Mouse (Mus musculus): ENCODE measurements around the gene Rps6kl1. TPM values are rescaled to one million over a fixed set of nuclear protein-coding genes. Genes with fewer than 3 reads are reported as not detected.
A peak's percentile ranks its signal among the peaks of the same experiment; 100 is the strongest.

Rps6kl1 gene
- polyA plus RNA-seq, 1 experiment from 2014 or later, result 0.69 TPM

GRCm38 (mm10) chr12:85136627-85137026 is 14.4 kb downstream of the Rps6kl1 start:
- no peak overlapping the region for H3K27ac ChIP-seq (replicated peaks)
- H3K36me3 ChIP-seq, result peaks cover 33% of the 10 kb centered on the region
- peaks cover 12% of the 10 kb centered on the region; the same call in 1 of the 2 replicates for H3K4me1 ChIP-seq
- peaks cover 5% of the 10 kb centered on the region for H3K27me3 ChIP-seq
- H3K4me2 ChIP-seq (replicated peaks), result no peak overlapping the region
- no peaks in the 10 kb centered on the region for H3K9me3 ChIP-seq (replicated peaks)
- no peak overlapping the region for H3K9ac ChIP-seq
- no peak for ATAC-seq (ENCODE audit: insufficient number of reproducible peaks, low FRiP score, low TSS enrichment, low read depth)
- 67% methylated on average over 4 of the region's 4 CpGs for WGBS
- no peak overlapping the region for H3K4me3 ChIP-seq (replicated peaks)

GRCm38 (mm10) chr12:85135513-85136470 is 15.3 kb downstream of the Rps6kl1 start:
- WGBS, result 74% methylated on average over 19 of the region's 19 CpGs
- H3K27ac ChIP-seq (replicated peaks), result 0 out of 2 replicates have a peak overlapping the region, but pooled peaks have one; percentile 9
- peak; percentile 48; the same call in 1 of the 2 replicates for ATAC-seq (ENCODE audit: insufficient number of reproducible peaks, low FRiP score, low TSS enrichment, low read depth)
- H3K9me3 ChIP-seq (replicated peaks), result no peaks in the 10 kb centered on the region
- no peak overlapping the region for H3K9ac ChIP-seq
- H3K27me3 ChIP-seq, result peaks cover 5% of the 10 kb centered on the region
- H3K4me3 ChIP-seq (replicated peaks), result no peak overlapping the region
- peaks cover 12% of the 10 kb centered on the region; the same call in 1 of the 2 replicates for H3K4me1 ChIP-seq
- H3K4me2 ChIP-seq (replicated peaks), result no peak overlapping the region
- peaks cover 40% of the 10 kb centered on the region for H3K36me3 ChIP-seq

GRCm38 (mm10) chr12:85134043-85134794 is 16.8 kb downstream of the Rps6kl1 start:
- peaks cover 9% of the 10 kb centered on the region; the same call in 1 of the 2 replicates for H3K4me1 ChIP-seq
- no peak overlapping the region for H3K27ac ChIP-seq (replicated peaks)
- H3K9me3 ChIP-seq (replicated peaks), result no peaks in the 10 kb centered on the region
- WGBS, result 78% methylated on average over 8 of the region's 8 CpGs
- peaks cover 3% of the 10 kb centered on the region for H3K27me3 ChIP-seq
- no peak overlapping the region for H3K4me2 ChIP-seq (replicated peaks)
- no peak for ATAC-seq (ENCODE audit: insufficient number of reproducible peaks, low FRiP score, low TSS enrichment, low read depth)
- no peak overlapping the region for H3K9ac ChIP-seq
- peaks cover 56% of the 10 kb centered on the region for H3K36me3 ChIP-seq
- no peak overlapping the region for H3K4me3 ChIP-seq (replicated peaks)

GRCm38 (mm10) chr12:85131361-85131760 is 19.7 kb downstream of the Rps6kl1 start:
- Histone ChIP-seq H3K4me3 (replicated peaks) (no peak overlapping the region), H3K27me3 (no peaks in the 10 kb centered on the region), H3K9ac (no peak overlapping the region), H3K4me1 (peaks cover 13% of the 10 kb centered on the region), H3K9me3 (replicated peaks) (no peaks in the 10 kb centered on the region), H3K36me3 (peaks cover 72% of the 10 kb centered on the region), H3K27ac (replicated peaks) (no peak overlapping the region), H3K4me2 (replicated peaks) (no peak overlapping the region)
- WGBS, result 88% methylated on average over 6 of the region's 6 CpGs
- ATAC-seq (ENCODE audit: insufficient number of reproducible peaks, low FRiP score, low TSS enrichment, low read depth), result no peak

GRCm38 (mm10) chr12:85129426-85129978 is 21.6 kb downstream of the Rps6kl1 start:
- H3K9me3 ChIP-seq (replicated peaks), result no peaks in the 10 kb centered on the region
- WGBS, result 94% methylated on average over 9 of the region's 9 CpGs
- no peak overlapping the region for H3K4me3 ChIP-seq (replicated peaks)
- H3K36me3 ChIP-seq, result peaks cover 74% of the 10 kb centered on the region
- no peak overlapping the region for H3K27ac ChIP-seq (replicated peaks)
- H3K4me2 ChIP-seq (replicated peaks), result no peak overlapping the region
- ATAC-seq (ENCODE audit: insufficient number of reproducible peaks, low FRiP score, low TSS enrichment, low read depth), result no peak
- H3K9ac ChIP-seq, result no peak overlapping the region
- H3K27me3 ChIP-seq, result no peaks in the 10 kb centered on the region
- peaks cover 11% of the 10 kb centered on the region; the same call in 1 of the 2 replicates for H3K4me1 ChIP-seq

GRCm38 (mm10) chr12:85126986-85127603 is 24.0 kb downstream of the Rps6kl1 start:
- Histone ChIP-seq H3K36me3 (peaks cover 74% of the 10 kb centered on the region), H3K4me2 (replicated peaks) (no peak overlapping the region), H3K4me3 (replicated peaks) (no peak overlapping the region), H3K27me3 (no peaks in the 10 kb centered on the region), H3K4me1 (peaks cover 11% of the 10 kb centered on the region; the same call in 1 of the 2 replicates), H3K27ac (replicated peaks) (0 out of 2 replicates have a peak overlapping the region, but pooled peaks have one; percentile 28), H3K9me3 (replicated peaks) (no peaks in the 10 kb centered on the region), H3K9ac (no peak overlapping the region)
- 53% methylated on average over 8 of the region's 8 CpGs for whole genome bisulfite sequencing
- peak; percentile 47; the same call in 1 of the 2 replicates for ATAC-seq (ENCODE audit: insufficient number of reproducible peaks, low FRiP score, low TSS enrichment, low read depth)

- no peak overlapping the region for H3K27ac ChIP-seq (replicated peaks)
- WGBS, result 94% methylated on average over 5 of the region's 5 CpGs
- peaks cover 75% of the 10 kb centered on the region for H3K36me3 ChIP-seq
- H3K4me3 ChIP-seq (replicated peaks), result no peak overlapping the region
- H3K27me3 ChIP-seq, result no peaks in the 10 kb centered on the region
- H3K4me2 ChIP-seq (replicated peaks), result no peak overlapping the region
- no peaks in the 10 kb centered on the region for H3K9me3 ChIP-seq (replicated peaks)
- H3K4me1 ChIP-seq, result peaks cover 11% of the 10 kb centered on the region; the same call in 1 of the 2 replicates
- no peak overlapping the region for H3K9ac ChIP-seq
- ATAC-seq (ENCODE audit: insufficient number of reproducible peaks, low FRiP score, low TSS enrichment, low read depth), result no peak
Measured at GRCm38 (mm10) chr12:85124751-85125150, 26.3 kb downstream of the Rps6kl1 start.

- H3K36me3 ChIP-seq, result peaks cover 77% of the 10 kb centered on the region
Measured at GRCm38 (mm10) chr12:85123645-85124044, 27.4 kb downstream of the Rps6kl1 start.

GRCm38 (mm10) chr12:85123108-85123530 is 27.9 kb downstream of the Rps6kl1 start:
- peaks cover 11% of the 10 kb centered on the region; the same call in 1 of the 2 replicates for H3K4me1 ChIP-seq
- WGBS, result 95% methylated on average over 9 of the region's 9 CpGs
- H3K4me2 ChIP-seq (replicated peaks), result no peak overlapping the region
- no peaks in the 10 kb centered on the region for H3K27me3 ChIP-seq
- no peak overlapping the region for H3K4me3 ChIP-seq (replicated peaks)
- no peak overlapping the region for H3K27ac ChIP-seq (replicated peaks)
- H3K9me3 ChIP-seq (replicated peaks), result no peaks in the 10 kb centered on the region
- no peak for ATAC-seq (ENCODE audit: insufficient number of reproducible peaks, low FRiP score, low TSS enrichment, low read depth)
- H3K9ac ChIP-seq, result no peak overlapping the region
- peaks cover 76% of the 10 kb centered on the region for H3K36me3 ChIP-seq

More at GRCm38 (mm10) chr12:85123645-85124044, 27.4 kb downstream of the Rps6kl1 start:
- Histone ChIP-seq H3K27ac (replicated peaks) (no peak overlapping the region), H3K9me3 (replicated peaks) (no peaks in the 10 kb centered on the region), H3K4me1 (peaks cover 11% of the 10 kb centered on the region; the same call in 1 of the 2 replicates), H3K27me3 (no peaks in the 10 kb centered on the region), H3K4me3 (replicated peaks) (no peak overlapping the region), H3K9ac (no peak overlapping the region), H3K4me2 (replicated peaks) (no peak overlapping the region)
- no peak for ATAC-seq (ENCODE audit: insufficient number of reproducible peaks, low FRiP score, low TSS enrichment, low read depth)
- WGBS, result 93% methylated on average over 11 of the region's 11 CpGs

GRCm38 (mm10) chr12:85121806-85122459 is 29.1 kb downstream of the Rps6kl1 start:
- no peak overlapping the region for H3K4me2 ChIP-seq (replicated peaks)
- WGBS, result 76% methylated on average over 9 of the region's 9 CpGs
- 0 out of 2 replicates have a peak, but pooled peaks have one; percentile 11 for ATAC-seq (ENCODE audit: insufficient number of reproducible peaks, low FRiP score, low TSS enrichment, low read depth)

More at GRCm38 (mm10) chr12:85121806-85122459, 29.1 kb downstream of the Rps6kl1 start:
- no peak overlapping the region for H3K27ac ChIP-seq (replicated peaks)
- no peak overlapping the region for H3K9ac ChIP-seq
- no peaks in the 10 kb centered on the region for H3K27me3 ChIP-seq
- no peak overlapping the region for H3K4me3 ChIP-seq (replicated peaks)
- H3K9me3 ChIP-seq (replicated peaks), result no peaks in the 10 kb centered on the region
- peaks cover 69% of the 10 kb centered on the region for H3K36me3 ChIP-seq
- H3K4me1 ChIP-seq, result peaks cover 8% of the 10 kb centered on the region; the same call in 1 of the 2 replicates
